Mouse (Mus musculus): ENCODE measurements at regions not wholly inside any gene's neighbourhood (a gene's known extent, or its start where the extent isn't known, plus 50 kb on each side); places are given as distances from the start of the nearest gene placed in this dataset.

- TF ChIP-seq CTCF (IDR thresholded peaks at IDR 0.05; ENCODE audit: insufficient read depth, low read length), result no peak
- no peak for TF ChIP-seq POLR2A (IDR thresholded peaks at IDR 0.05; ENCODE audit: borderline replicate concordance, extremely low read depth, low read depth, low read length)
These were observed 478.9 kb downstream of the Efnb2 start for GRCm38 (mm10) chr8:8182108-8182507.
